Comparison of ENCODE assay signal across 21 mouse cellular contexts in genomic region chr14:31506456-31506855, GRCm38 (mm10). TPM values are rescaled to one million over a fixed set of nuclear protein-coding genes. Genes with fewer than 3 reads are reported as not detected.
DNase-seq lines count a peak whose midpoint lies in the region; ATAC-seq and TF ChIP-seq lines count a peak whose summit lies in the region.
"Had no signal": no experiment of that assay in that cellular context is flagged by ENCODE, and none has a peak within 500 bp of the region (broad histone marks: within the 10 kb centered on the region; RNA-seq: fewer than 3 reads in every experiment).

No protein-coding gene starts in this region.

- H3K4me2 ChIP-seq in forebrain, postnatal 0 days (ENCODE audit: low read depth), result no peak overlapping the region
- no peak overlapping the region for H3K4me2 ChIP-seq in forebrain, embryonic 12.5 days
- H3K4me2 ChIP-seq: embryonic facial prominence, embryonic 15.5 days; liver, embryonic 11.5 days had no signal

- H3K4me3 ChIP-seq in forebrain, postnatal 0 days (ENCODE audit: low read depth, low read length), result no peak overlapping the region
- no peak overlapping the region for H3K4me3 ChIP-seq in forebrain, embryonic 12.5 days (replicated peaks)
- H3K4me3 ChIP-seq: embryonic facial prominence, embryonic 15.5 days had no signal

- H3K4me1 ChIP-seq in forebrain, postnatal 0 days (ENCODE audit: insufficient read depth), result no peaks in the 10 kb centered on the region
- H3K4me1 ChIP-seq in forebrain, embryonic 12.5 days, result no peaks in the 10 kb centered on the region
- H3K4me1 ChIP-seq: embryonic facial prominence, embryonic 15.5 days had no signal

- H3K9me3 ChIP-seq in forebrain, postnatal 0 days (ENCODE audit: low read length), result no peaks in the 10 kb centered on the region
- no peaks in the 10 kb centered on the region for H3K9me3 ChIP-seq in forebrain, embryonic 12.5 days
- H3K9me3 ChIP-seq: embryonic facial prominence, embryonic 15.5 days had no signal

- H3K36me3 ChIP-seq in forebrain, postnatal 0 days (ENCODE audit: insufficient read depth), result peaks cover 77% of the 10 kb centered on the region
- peaks cover 86% of the 10 kb centered on the region for H3K36me3 ChIP-seq in forebrain, embryonic 12.5 days (replicated peaks)

- peak; percentile 59 for DNase-seq in forebrain, postnatal 0 days
- DNase-seq in cerebellum, postnatal 10 days, result peak; percentile 70 to 71
- peak; percentile 43 for DNase-seq in layer of hippocampus, adult 9-10 months (ENCODE audit: low spot score)
- DNase-seq in spleen, adult 18-20 months, result no peak
- DNase-seq in thymus, postnatal 14 days, result no peak
- DNase-seq in yolk sac, embryonic 10.5 days (ENCODE audit: low spot score), result no peak
- DNase-seq: adrenal gland, postnatal 10 days; B cell, adult 2 months; embryo, embryonic 11 days; heart, adult 11 months; heart, postnatal 4 days; kidney, adult 8-10 months; kidney, postnatal 4 days; lung, adult 2 months; lung, postnatal 36 days; right cerebral cortex, postnatal 14 days; thymus, postnatal 4 days had no signal

- ATAC-seq in forebrain, postnatal 0 days, result peak; percentile 66
- no peak for ATAC-seq in forebrain, embryonic 12.5 days (ENCODE audit: low FRiP score)
- ATAC-seq: hindbrain, postnatal 0 days had no signal

- WGBS in forebrain, postnatal 0 days, result 84% methylated on average over 6 of the region's 6 CpGs
- 97% methylated on average over 6 of the region's 6 CpGs for WGBS in forebrain, embryonic 12.5 days

- no peaks in the 10 kb centered on the region for H3K27me3 ChIP-seq in forebrain, postnatal 0 days (ENCODE audit: insufficient read depth, low read length)
- no peaks in the 10 kb centered on the region for H3K27me3 ChIP-seq in forebrain, embryonic 12.5 days
- H3K27me3 ChIP-seq: embryonic facial prominence, embryonic 15.5 days had no signal

- no peak for TF ChIP-seq CTCF in forebrain, postnatal 0 days (IDR thresholded peaks at IDR 0.05; ENCODE audit: low read depth)

- H3K27ac ChIP-seq in forebrain, postnatal 0 days (ENCODE audit: low read depth, low read length), result no peak overlapping the region
- no peak overlapping the region for H3K27ac ChIP-seq in forebrain, embryonic 12.5 days
- H3K27ac ChIP-seq: embryonic facial prominence, embryonic 15.5 days; hindbrain, postnatal 0 days had no signal

- no peak overlapping the region for H3K9ac ChIP-seq in forebrain, postnatal 0 days
- no peak overlapping the region for H3K9ac ChIP-seq in forebrain, embryonic 12.5 days
- H3K9ac ChIP-seq: embryonic facial prominence, embryonic 15.5 days had no signal

RNA-seq across cellular contexts. Expression of gene Mettl6, which starts 11.6 kb away (rescaled TPM):
- 35.7 and 43.4 TPM in 2 replicates for total RNA-seq in forebrain, postnatal 0 days (2014; rRNA removed)
- 33.5 and 40.0 TPM in 2 replicates for polyA plus RNA-seq in forebrain, postnatal 0 days (2015; fragmentation: Nextera tagmentation; extraction: Ambion mirVana)
- polyA plus RNA-seq in forebrain, embryonic 12.5 days (2016; fragmentation: Nextera tagmentation; extraction: Ambion mirVana), result 73.5 and 78.9 TPM in 2 replicates

RNA-seq across cellular contexts. Expression of gene Eaf1, which starts 12.3 kb away (rescaled TPM):
- total RNA-seq in forebrain, postnatal 0 days (2014; rRNA removed), result 10.1 and 11.8 TPM in 2 replicates
- 3.5 and 5.5 TPM in 2 replicates for polyA plus RNA-seq in forebrain, postnatal 0 days (2015; fragmentation: Nextera tagmentation; extraction: Ambion mirVana)
- 21.6 and 22.8 TPM in 2 replicates for polyA plus RNA-seq in forebrain, embryonic 12.5 days (2016; fragmentation: Nextera tagmentation; extraction: Ambion mirVana)

Comparison
In these comparisons a context has a peak if more than half of its experiments do, and no peak if none do; other contexts are left out.
1. DNase-seq: peak in forebrain, postnatal 0 days (single experiment), cerebellum, postnatal 10 days (2 of 2) and layer of hippocampus, adult 9-10 months (single experiment); none in spleen, adult 18-20 months (0 of 2), thymus, postnatal 14 days (single experiment) and yolk sac, embryonic 10.5 days (single experiment).